Mouse (Mus musculus) stomach, postnatal 0 days (tissue): Measurements from ENCODE around the gene Sept8.

Experiments used
- CTCF ChIP-seq: IDR thresholded peaks from 2 replicates; pipeline ENCODE4 v1.5.1; 2016; ENCODE audit warnings: antibody characterized with exemption, low read depth, mild to moderate bottlenecking, moderate library complexity
- EP300 ChIP-seq: optimal IDR thresholded peaks from 2 replicates; pipeline ENCODE3; 2016; ENCODE audit warnings: antibody characterized with exemption

- no peak for TF ChIP-seq EP300
- TF ChIP-seq CTCF, result no peak
Observed at GRCm38 (mm10) chr11:53519207-53520121, at the start of gene Sept8.
